Mouse (Mus musculus) testis, postnatal 14 days (tissue): ENCODE results near the gene Slco4c1.

Source experiments
- DNase-seq: peaks from one replicate; pipeline ENCODE4 v3.0.0; 2021; ENCODE audit warnings: low spot score

The Slco4c1 gene

DNA sequence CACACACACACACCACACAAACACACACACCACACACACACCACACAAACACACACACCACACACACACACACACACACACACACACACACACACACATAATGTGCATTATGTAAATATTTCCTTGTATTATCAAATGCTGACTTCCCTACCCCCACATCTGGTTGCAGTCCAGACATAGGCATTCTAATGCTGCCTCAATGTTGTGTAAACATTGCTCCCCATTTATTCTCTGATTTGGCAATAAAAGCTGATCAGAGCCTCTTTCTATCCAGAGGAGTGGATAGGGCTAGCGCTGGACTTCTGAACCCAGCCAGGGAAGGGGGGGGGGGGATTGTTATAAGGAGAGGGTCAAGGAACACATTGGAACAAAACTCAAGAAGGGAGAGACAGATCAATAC is 101.7 kb downstream of the Slco4c1 start:
- no peak for DNase-seq

DNA sequence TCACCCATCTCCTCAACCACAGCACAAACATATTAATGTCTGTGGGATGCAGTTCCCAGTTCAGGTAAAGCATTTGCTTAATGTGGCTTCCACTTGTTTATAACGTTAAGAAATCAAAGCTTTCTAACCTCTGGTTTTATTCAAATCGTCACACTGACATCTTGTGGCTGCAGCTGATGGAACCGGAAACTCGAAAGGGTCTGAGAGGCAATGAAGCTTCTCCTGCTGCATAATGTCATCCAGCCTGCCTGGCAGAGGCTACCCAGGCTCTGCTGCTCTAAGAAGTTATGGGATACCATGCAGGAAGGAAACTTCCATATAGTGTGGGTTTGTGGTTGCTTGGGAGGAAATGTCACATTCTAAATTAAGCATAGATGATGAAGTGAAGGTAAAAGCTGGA is 103.7 kb downstream of the Slco4c1 start:
- no peak for DNase-seq

DNA sequence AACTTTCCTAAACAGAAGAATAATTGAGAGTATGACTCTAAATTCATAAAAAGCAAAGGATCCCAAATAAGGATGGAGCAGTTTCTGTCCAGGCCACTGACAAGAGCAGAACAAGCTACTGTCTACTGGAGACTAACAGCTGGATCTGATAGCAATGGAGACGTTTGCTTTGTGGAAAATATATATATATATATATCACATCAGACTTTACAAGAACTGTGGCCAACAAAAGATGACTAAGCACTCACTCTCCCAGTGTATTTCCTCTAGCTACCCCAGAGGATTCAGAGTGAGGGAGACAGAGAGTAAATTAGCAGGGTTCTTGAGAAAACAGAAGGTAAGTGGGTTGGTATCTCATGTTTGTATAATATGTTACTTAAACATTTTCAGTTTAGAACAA is 105.4 kb downstream of the Slco4c1 start:
- no peak for DNase-seq
